Mouse (Mus musculus): ENCODE measurements around the gene Rsrp1. TPM values are rescaled to one million over a fixed set of nuclear protein-coding genes. Genes with fewer than 3 reads are reported as not detected.

Gene Rsrp1
- total and polyA plus RNA-seq, 3 experiments, result 137 to 192 (median 175) TPM

DNA sequence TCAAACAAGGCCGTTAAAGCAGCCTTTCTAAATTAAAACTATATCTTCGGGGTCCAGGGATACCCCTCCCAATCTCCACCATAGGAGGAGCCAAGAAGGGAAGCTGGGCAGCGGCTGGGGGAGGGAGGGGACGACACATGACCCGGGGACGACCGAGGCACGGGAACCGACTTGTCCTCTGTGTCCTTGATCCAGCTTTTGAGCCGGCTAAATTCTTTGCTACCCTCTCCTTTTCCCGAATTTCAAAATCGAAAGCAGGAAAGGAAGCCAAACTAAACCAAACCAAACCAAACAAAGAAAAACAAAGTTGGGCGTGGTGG lies 507 bp upstream of the Rsrp1 start:
- peak; percentile 78 to 86 for DNase-seq
- TF ChIP-seq POLR2A (IDR thresholded peaks at IDR 0.05; ENCODE audit: insufficient read depth, low read depth, low read length) (peak; percentile 79; the same call in 1 of the 2 replicates), EP300 (IDR thresholded peaks at IDR 0.05; ENCODE audit: insufficient read depth, low read depth, low read length) (no peak), CTCF (IDR thresholded peaks at IDR 0.05) (no peak)
- peak overlapping the region; percentile 74 for H3K9ac ChIP-seq (ENCODE audit: low read depth, low read length)
- intact Hi-C loops (cut with DNase I), result loop anchor here (10.0 kb wide), 3 partner anchors 342 to 1362 kb away; partner anchors contain the start of genes Pdik1l and Zfp46
- peaks cover 8% of the 10 kb centered on the region for H3K4me1 ChIP-seq (ENCODE audit: control insufficient read depth, insufficient read depth, low read length)
- under 1% methylated on average over 13 of the region's 13 CpGs for WGBS
- H3K79me2 ChIP-seq (replicated peaks; ENCODE audit: control insufficient read depth, insufficient read depth, low read length), result peaks cover 4% of the 10 kb centered on the region
- peak overlapping the region; percentile 82 for H3K4me3 ChIP-seq
- H3K27ac ChIP-seq, result peak overlapping the region; percentile 100
- peaks cover 30% of the 10 kb centered on the region for H3K36me3 ChIP-seq (ENCODE audit: control insufficient read depth, insufficient read depth, low read length)
- H3K27me3 ChIP-seq (ENCODE audit: control insufficient read depth, insufficient read depth, low read length), result no peaks in the 10 kb centered on the region

GRCm38 (mm10) chr4:134924019-134924741 lies 788 bp downstream of the Rsrp1 start:
- H3K79me2 ChIP-seq (replicated peaks; ENCODE audit: control insufficient read depth, insufficient read depth, low read length), result peaks cover 4% of the 10 kb centered on the region
- peaks cover 4% of the 10 kb centered on the region for H3K4me1 ChIP-seq (ENCODE audit: control insufficient read depth, insufficient read depth, low read length)
- peak overlapping the region; percentile 91 for H3K9ac ChIP-seq (ENCODE audit: low read depth, low read length)
- WGBS, result under 1% methylated on average over 75 of the region's 75 CpGs
- peak overlapping the region; percentile 82 for H3K4me3 ChIP-seq
- DNase-seq, result peak; percentile 70 to 81
- intact Hi-C loops (cut with DNase I), result loop anchor here (10.0 kb wide), 3 partner anchors 341 to 1361 kb away; partner anchors contain the start of genes Pdik1l and Zfp46
- peaks cover 37% of the 10 kb centered on the region for H3K36me3 ChIP-seq (ENCODE audit: control insufficient read depth, insufficient read depth, low read length)
- TF ChIP-seq EP300 (IDR thresholded peaks at IDR 0.05; ENCODE audit: insufficient read depth, low read depth, low read length), result peak; percentile 65; the same call in 1 of the 2 replicates
- TF ChIP-seq POLR2A (IDR thresholded peaks at IDR 0.05; ENCODE audit: insufficient read depth, low read depth, low read length), result peak; percentile 63
- TF ChIP-seq CTCF (IDR thresholded peaks at IDR 0.05), result no peak
- peak overlapping the region; percentile 100 for H3K27ac ChIP-seq
- no peaks in the 10 kb centered on the region for H3K27me3 ChIP-seq (ENCODE audit: control insufficient read depth, insufficient read depth, low read length)

- H3K9ac ChIP-seq (ENCODE audit: low read depth, low read length), result 0 out of 2 replicates have a peak overlapping the region, but pooled peaks have one; percentile 2
- intact Hi-C loops (cut with DNase I), result loop anchor here (10.0 kb wide), 3 partner anchors 340 to 1360 kb away; partner anchors contain the start of genes Pdik1l and Zfp46
- peaks cover 4% of the 10 kb centered on the region for H3K79me2 ChIP-seq (replicated peaks; ENCODE audit: control insufficient read depth, insufficient read depth, low read length)
- WGBS, result 7% methylated on average over 8 of the region's 8 CpGs
- TF ChIP-seq CTCF (IDR thresholded peaks at IDR 0.05) (no peak), POLR2A (IDR thresholded peaks at IDR 0.05; ENCODE audit: insufficient read depth, low read depth, low read length) (no peak), EP300 (IDR thresholded peaks at IDR 0.05; ENCODE audit: insufficient read depth, low read depth, low read length) (no peak)
- H3K4me3 ChIP-seq, result peak overlapping the region; percentile 82
- H3K4me1 ChIP-seq (ENCODE audit: control insufficient read depth, insufficient read depth, low read length), result peaks cover 5% of the 10 kb centered on the region
- H3K36me3 ChIP-seq (ENCODE audit: control insufficient read depth, insufficient read depth, low read length), result peaks cover 37% of the 10 kb centered on the region
- H3K27me3 ChIP-seq (ENCODE audit: control insufficient read depth, insufficient read depth, low read length), result no peaks in the 10 kb centered on the region
- peak; percentile 49 to 64 for DNase-seq
- H3K27ac ChIP-seq, result peak overlapping the region; percentile 100
Observed at GRCm38 (mm10) chr4:134925206-134925605, 1.8 kb downstream of the Rsrp1 start.

DNA sequence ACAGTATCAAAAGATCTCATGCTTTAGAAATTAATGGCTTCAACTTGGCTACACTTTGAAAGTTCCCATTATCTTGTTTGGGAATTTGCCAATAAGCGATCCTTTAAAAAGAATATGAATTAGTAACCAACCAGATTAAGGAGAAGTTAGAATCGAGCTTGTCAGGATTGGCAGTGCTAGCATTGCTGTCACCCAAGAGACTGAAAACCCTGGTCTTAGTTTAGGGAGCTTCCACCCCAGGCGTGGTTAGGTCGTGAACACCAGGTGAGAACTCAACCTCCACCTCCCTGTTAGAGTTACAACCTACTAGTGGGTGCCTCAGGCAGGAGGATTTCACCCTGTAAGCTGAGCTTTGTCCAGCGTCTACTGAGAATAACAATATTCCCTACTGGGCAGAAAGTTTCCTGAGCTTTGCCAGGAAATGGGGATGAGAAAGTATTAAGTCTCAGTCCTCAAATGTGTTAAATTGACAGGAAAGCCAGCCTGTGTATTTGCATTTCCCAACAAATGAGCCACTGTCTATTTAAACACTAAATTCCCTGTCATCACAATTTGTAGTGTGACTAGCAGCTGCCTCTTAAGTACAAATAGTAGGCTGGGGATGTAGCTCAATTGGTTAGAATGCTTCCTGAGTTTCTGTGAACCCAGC lies 4.5 kb downstream of the Rsrp1 start:
- Histone ChIP-seq H3K79me2 (replicated peaks; ENCODE audit: control insufficient read depth, insufficient read depth, low read length) (peaks cover 6% of the 10 kb centered on the region), H3K4me3 (no peak overlapping the region), H3K4me1 (ENCODE audit: control insufficient read depth, insufficient read depth, low read length) (peaks cover 3% of the 10 kb centered on the region), H3K36me3 (ENCODE audit: control insufficient read depth, insufficient read depth, low read length) (peaks cover 42% of the 10 kb centered on the region), H3K27ac (no peak overlapping the region), H3K27me3 (ENCODE audit: control insufficient read depth, insufficient read depth, low read length) (no peaks in the 10 kb centered on the region), H3K9ac (ENCODE audit: low read depth, low read length) (no peak overlapping the region)
- TF ChIP-seq CTCF (IDR thresholded peaks at IDR 0.05) (no peak), EP300 (IDR thresholded peaks at IDR 0.05; ENCODE audit: insufficient read depth, low read depth, low read length) (0 out of 2 replicates have a peak, but pooled peaks have one; percentile 15), POLR2A (IDR thresholded peaks at IDR 0.05; ENCODE audit: insufficient read depth, low read depth, low read length) (peak; percentile 62; the same call in 1 of the 2 replicates)
- WGBS, result 43% methylated on average over 5 of the region's 5 CpGs
- DNase-seq, result no peak
- intact Hi-C loops (cut with DNase I), result loop anchor here (10.0 kb wide), 3 partner anchors 337 to 1357 kb away; partner anchors contain the start of genes Pdik1l and Zfp46

- TF ChIP-seq EP300 (IDR thresholded peaks at IDR 0.05; ENCODE audit: insufficient read depth, low read depth, low read length) (0 out of 2 replicates have a peak, but pooled peaks have one; percentile 6), POLR2A (IDR thresholded peaks at IDR 0.05; ENCODE audit: insufficient read depth, low read depth, low read length) (no peak)
- Histone ChIP-seq H3K4me1 (ENCODE audit: control insufficient read depth, insufficient read depth, low read length) (peaks cover 3% of the 10 kb centered on the region), H3K27me3 (ENCODE audit: control insufficient read depth, insufficient read depth, low read length) (no peaks in the 10 kb centered on the region), H3K79me2 (replicated peaks; ENCODE audit: control insufficient read depth, insufficient read depth, low read length) (peaks cover 6% of the 10 kb centered on the region), H3K27ac (no peak overlapping the region), H3K9ac (ENCODE audit: low read depth, low read length) (no peak overlapping the region), H3K4me3 (no peak overlapping the region), H3K36me3 (ENCODE audit: control insufficient read depth, insufficient read depth, low read length) (peaks cover 42% of the 10 kb centered on the region)
- WGBS, result 77% methylated on average over 1 of the region's 1 CpGs
- intact Hi-C loops (cut with DNase I), result loop anchor here (10.0 kb wide), 3 partner anchors 336 to 1356 kb away; partner anchors contain the start of genes Pdik1l and Zfp46
- DNase-seq, result no peak
Observed at GRCm38 (mm10) chr4:134928464-134928836, 5.1 kb downstream of the Rsrp1 start.

Data from heart, adult 2 months (tissue).